ENCODE assay signal across 31 mouse cellular contexts in genomic region chr7:13264396-13264795, GRCm38 (mm10). TPM values are rescaled to one million over a fixed set of nuclear protein-coding genes. Genes with fewer than 3 reads are reported as not detected.
DNase-seq lines count a peak whose midpoint lies in the region; ATAC-seq and TF ChIP-seq lines count a peak whose summit lies in the region.
"Had no signal": no experiment of that assay in that cellular context is flagged by ENCODE, and none has a peak within 500 bp of the region (broad histone marks: within the 10 kb centered on the region; RNA-seq: fewer than 3 reads in every experiment).

No protein-coding gene starts in this region.

- peak; percentile 17; the same call in 1 of the 2 replicates for ATAC-seq in hindbrain, embryonic 15.5 days (ENCODE audit: low FRiP score, low read depth)
- ATAC-seq in forebrain, postnatal 0 days, result peak; percentile 45
- ATAC-seq: activated CD4-positive, CD25-positive, alpha-beta regulatory T cell, adult 4 months; intestine, embryonic 16.5 days; liver, postnatal 0 days had no signal

- H3K9me3 ChIP-seq in hindbrain, embryonic 15.5 days, result no peaks in the 10 kb centered on the region
- 0 out of 2 replicates have a peak, but pooled peaks cover 5% of the 10 kb centered on the region for H3K9me3 ChIP-seq in hindbrain, embryonic 10.5 days
- no peaks in the 10 kb centered on the region for H3K9me3 ChIP-seq in forebrain, postnatal 0 days (ENCODE audit: low read length)
- H3K9me3 ChIP-seq: heart, embryonic 10.5 days had no signal

- no peaks in the 10 kb centered on the region for H3K27me3 ChIP-seq in hindbrain, embryonic 15.5 days
- H3K27me3 ChIP-seq in hindbrain, embryonic 10.5 days (ENCODE audit: insufficient read depth, poor library complexity, severe bottlenecking), result no peaks in the 10 kb centered on the region
- no peaks in the 10 kb centered on the region for H3K27me3 ChIP-seq in forebrain, postnatal 0 days (ENCODE audit: insufficient read depth, low read length)

- no peak for DNase-seq in hindbrain, embryonic 10.5 days (ENCODE audit: low spot score)
- DNase-seq in A20 (ENCODE audit: low read depth, low spot score) (peak; percentile 51), NIH3T3 (ENCODE audit: low read depth) (peak; percentile 37)
- peak; percentile 4 for DNase-seq in forebrain, postnatal 0 days
- DNase-seq in heart, adult 18-20 months, result no peak
- DNase-seq in frontal cortex, adult 2 months (ENCODE audit: extremely low spot score in 1 of 2, low spot score in 1 of 2), result no peak
- DNase-seq in yolk sac, embryonic 10.5 days (ENCODE audit: low spot score), result no peak
- DNase-seq: adrenal gland, postnatal 36 days; cerebellum, adult 2 months; kidney, postnatal 36 days; left cerebral cortex, postnatal 4 days; liver; liver, postnatal 0 days; lung, postnatal 10 days; thymus, postnatal 14 days had no signal

- H3K4me3 ChIP-seq in hindbrain, embryonic 15.5 days, result no peak overlapping the region
- H3K4me3 ChIP-seq in hindbrain, embryonic 10.5 days, result no peak overlapping the region
- H3K4me3 ChIP-seq in forebrain, postnatal 0 days (ENCODE audit: low read depth, low read length), result no peak overlapping the region
- H3K4me3 ChIP-seq: erythroblast, embryonic 14.5 days; heart, embryonic 10.5 days had no signal

- TF ChIP-seq CTCF in forebrain, postnatal 0 days (IDR thresholded peaks at IDR 0.05; ENCODE audit: low read depth), result no peak

- 0 out of 2 replicates have a peak, but pooled peaks cover 2% of the 10 kb centered on the region for H3K36me3 ChIP-seq in hindbrain, embryonic 15.5 days
- peaks cover 4% of the 10 kb centered on the region; the same call in 1 of the 2 replicates for H3K36me3 ChIP-seq in hindbrain, embryonic 10.5 days
- peaks cover 8% of the 10 kb centered on the region for H3K36me3 ChIP-seq in forebrain, postnatal 0 days (ENCODE audit: insufficient read depth)
- H3K36me3 ChIP-seq: heart, embryonic 10.5 days had no signal

- no peaks in the 10 kb centered on the region for H3K4me1 ChIP-seq in hindbrain, embryonic 15.5 days (replicated peaks)
- H3K4me1 ChIP-seq in hindbrain, embryonic 10.5 days (replicated peaks), result no peaks in the 10 kb centered on the region
- no peaks in the 10 kb centered on the region for H3K4me1 ChIP-seq in forebrain, postnatal 0 days (ENCODE audit: insufficient read depth)
- H3K4me1 ChIP-seq: heart, embryonic 10.5 days had no signal

- 51% methylated on average over 2 of the region's 2 CpGs for WGBS in hindbrain, embryonic 15.5 days
- 72% methylated on average over 2 of the region's 2 CpGs for WGBS in hindbrain, embryonic 10.5 days
- WGBS in forebrain, postnatal 0 days, result 17% methylated on average over 2 of the region's 2 CpGs

- no peak overlapping the region for H3K27ac ChIP-seq in hindbrain, embryonic 15.5 days (replicated peaks)
- no peak overlapping the region for H3K27ac ChIP-seq in hindbrain, embryonic 10.5 days
- H3K27ac ChIP-seq in forebrain, postnatal 0 days (ENCODE audit: low read depth, low read length), result no peak overlapping the region
- H3K27ac ChIP-seq: heart, embryonic 10.5 days had no signal

- no peak overlapping the region for H3K9ac ChIP-seq in hindbrain, embryonic 15.5 days
- H3K9ac ChIP-seq in forebrain, postnatal 0 days, result no peak overlapping the region
- H3K9ac ChIP-seq: liver, postnatal 0 days had no signal

- H3K4me2 ChIP-seq in hindbrain, embryonic 15.5 days, result no peak overlapping the region
- no peak overlapping the region for H3K4me2 ChIP-seq in forebrain, postnatal 0 days (ENCODE audit: low read depth)

RNA-seq across cellular contexts. Expression of gene Lig1, which starts 12.7 kb away (rescaled TPM):
- 38.2 and 41.1 TPM in 2 replicates for polyA plus RNA-seq in hindbrain, embryonic 15.5 days (2015; fragmentation: Nextera tagmentation; extraction: Ambion mirVana)
- 118 and 154 TPM in 2 replicates for polyA plus RNA-seq in hindbrain, embryonic 10.5 days (2016; fragmentation: Nextera tagmentation; extraction: Ambion mirVana)
- total RNA-seq in forebrain, postnatal 0 days (2014; rRNA removed), result 9.6 and 10.3 TPM in 2 replicates
- polyA plus RNA-seq in forebrain, postnatal 0 days (2015; fragmentation: Nextera tagmentation; extraction: Ambion mirVana), result 20.3 and 26.2 TPM in 2 replicates
- 1 to 10 TPM; 2.6 to 4.8 TPM for total RNA-seq in heart, adult 18-20 months (2021)
- polyA plus RNA-seq in frontal cortex, adult 2 months (2012; rRNA removed), result 11.5 and 13.9 TPM in 2 replicates

RNA-seq across cellular contexts. Expression of gene Zswim9, which starts 14.1 kb away (rescaled TPM):
- polyA plus RNA-seq in hindbrain, embryonic 15.5 days (2015; fragmentation: Nextera tagmentation; extraction: Ambion mirVana), result 11.8 and 14.2 TPM in 2 replicates
- polyA plus RNA-seq in hindbrain, embryonic 10.5 days (2016; fragmentation: Nextera tagmentation; extraction: Ambion mirVana), result 10.4 and 11.2 TPM in 2 replicates
- total RNA-seq in forebrain, postnatal 0 days (2014; rRNA removed), result 8.9 and 15.3 TPM in 2 replicates
- 5.0 and 8.2 TPM in 2 replicates for polyA plus RNA-seq in forebrain, postnatal 0 days (2015; fragmentation: Nextera tagmentation; extraction: Ambion mirVana)
- 10 to 100 TPM in 1 of 2 experiments, 1 to 10 TPM in 1; 9.6 to 11.0 TPM for total RNA-seq in heart, adult 18-20 months (2021)
- polyA plus RNA-seq in frontal cortex, adult 2 months (2012; rRNA removed), result 9.9 and 10.2 TPM in 2 replicates

RNA-seq across cellular contexts. Expression of gene Vmn1r89, which starts 51.6 kb away (rescaled TPM):
- polyA plus RNA-seq in hindbrain, embryonic 15.5 days (2015; fragmentation: Nextera tagmentation; extraction: Ambion mirVana), result not detected in 2 replicates
- polyA plus RNA-seq in hindbrain, embryonic 10.5 days (2016; fragmentation: Nextera tagmentation; extraction: Ambion mirVana), result not detected in 2 replicates
- total RNA-seq in forebrain, postnatal 0 days (2014; rRNA removed), result not detected in 2 replicates
- polyA plus RNA-seq in forebrain, postnatal 0 days (2015; fragmentation: Nextera tagmentation; extraction: Ambion mirVana), result not detected in 2 replicates
- total RNA-seq in heart, adult 18-20 months (2021), result not detected
- polyA plus RNA-seq in frontal cortex, adult 2 months (2012; rRNA removed), result not detected in 2 replicates
- total RNA-seq: adrenal gland, postnatal 36 days; gastrocnemius, postnatal 4 days; left cerebral cortex, adult 18-20 months; left cerebral cortex, postnatal 4 days; megakaryocyte progenitor cell, adult 5-6 weeks; monocyte, adult 5-6 weeks; neutrophil, adult 5-6 weeks had no signal
- polyA plus RNA-seq: activated CD4-positive, CD25-positive, alpha-beta regulatory T cell, adult 4 months; C2C12; cerebellum, adult 2 months; embryonic facial prominence, embryonic 11.5 days; erythroblast, embryonic 14.5 days; heart, embryonic 10.5 days; heart, postnatal 0 days; hindbrain, embryonic 11.5 days; intestine, embryonic 16.5 days; kidney, embryonic 14.5 days; liver, postnatal 0 days; testis, adult 2 months had no signal

Comparison
In these comparisons a context has a peak if more than half of its experiments do, and no peak if none do; other contexts are left out.
1. DNase-seq: peak in A20 (single experiment), NIH3T3 (single experiment) and forebrain, postnatal 0 days (single experiment); none in hindbrain, embryonic 10.5 days (single experiment), heart, adult 18-20 months (0 of 2), frontal cortex, adult 2 months (0 of 2) and yolk sac, embryonic 10.5 days (single experiment).